Mouse (Mus musculus): ENCODE measurements around the gene Uvrag.

- no peak for TF ChIP-seq CTCF (IDR thresholded peaks at IDR 0.05; ENCODE audit: extremely low read depth, insufficient read depth, insufficient read length, insufficient replicate concordance)
- TF ChIP-seq POLR2A (IDR thresholded peaks at IDR 0.05; ENCODE audit: low read depth, low read length): no peak
These were observed 290.6 kb downstream of the Uvrag start for GRCm38 (mm10) chr7:98850388-98850787.
